14 mouse cellular contexts compared by ENCODE assay signal in the genomic region with DNA sequence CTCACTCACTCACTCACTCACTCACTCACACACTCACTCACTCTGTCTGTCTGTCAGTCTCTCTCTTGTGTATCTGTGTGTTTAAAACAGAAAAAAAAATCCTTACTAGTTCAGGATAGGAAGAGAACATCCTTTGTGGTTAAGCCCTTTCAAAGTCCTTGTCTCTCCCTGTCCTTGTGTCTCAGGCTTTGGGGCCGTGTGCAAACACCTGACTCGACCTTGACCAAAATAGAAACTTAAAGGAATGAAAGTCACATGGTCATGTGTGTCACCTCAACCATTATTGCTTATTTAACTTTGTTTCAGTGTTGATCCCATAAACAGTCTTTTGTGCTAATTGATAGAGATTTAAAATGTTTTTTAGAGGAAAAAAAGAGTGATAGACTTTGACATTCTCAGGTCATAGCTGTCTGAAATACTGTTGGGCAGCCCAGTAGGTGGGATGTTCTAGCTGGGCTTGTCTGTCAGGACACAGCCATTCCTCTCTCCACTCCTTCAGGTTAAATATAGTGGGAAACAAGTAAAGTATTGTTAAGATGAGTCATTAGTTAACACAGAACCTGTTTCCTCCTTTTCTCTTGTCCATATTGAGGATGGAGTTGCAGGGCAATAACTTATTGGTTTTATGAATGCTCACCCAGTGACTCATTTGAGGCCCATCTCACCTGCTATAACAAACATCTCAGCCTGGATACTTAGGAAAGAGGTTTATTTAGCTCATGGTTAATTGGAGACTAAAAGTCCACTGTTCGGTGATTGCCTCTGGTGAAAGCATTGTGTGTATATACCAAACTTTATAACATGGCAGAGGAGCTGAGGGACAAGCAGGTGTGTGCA. TPM values are rescaled to one million over a fixed set of nuclear protein-coding genes. Genes with fewer than 3 reads are reported as not detected.
DNase-seq lines count a peak whose midpoint lies in the region; ATAC-seq and TF ChIP-seq lines count a peak whose summit lies in the region.
"Had no signal": no experiment of that assay in that cellular context is flagged by ENCODE, and none has a peak within 500 bp of the region (broad histone marks: within the 10 kb centered on the region; RNA-seq: fewer than 3 reads in every experiment).

No protein-coding gene starts in this region.

- intact Hi-C loops in heart, postnatal 10 days (cut with DNase I) = no loop called here

- no peak for ATAC-seq in stomach, embryonic 16.5 days (ENCODE audit: insufficient read depth, low FRiP score)
- ATAC-seq in stomach, postnatal 0 days (ENCODE audit: low FRiP score, low TSS enrichment) = no peak
- ATAC-seq in monocyte, adult 5-6 weeks (replicated peaks; ENCODE audit: insufficient number of reproducible peaks, low FRiP score, low TSS enrichment, poor library complexity, severe bottlenecking) = no peak
- ATAC-seq: hindbrain, embryonic 16.5 days; liver, embryonic 12.5 days; lung, postnatal 0 days had no signal

- H3K27me3 ChIP-seq in heart, embryonic 10.5 days (ENCODE audit: insufficient read depth, poor library complexity, severe bottlenecking) = no peaks in the 10 kb centered on the region
- no peaks in the 10 kb centered on the region for H3K27me3 ChIP-seq in stomach, embryonic 16.5 days (ENCODE audit: control insufficient read depth, insufficient read depth, low read length)
- no peaks in the 10 kb centered on the region for H3K27me3 ChIP-seq in stomach, postnatal 0 days (ENCODE audit: control insufficient read depth, insufficient read depth, low read length)
- H3K27me3 ChIP-seq: embryonic facial prominence, embryonic 13.5 days; liver, embryonic 12.5 days had no signal

- peak overlapping the region; percentile 30; the same call in 1 of the 2 replicates for H3K27ac ChIP-seq in heart, embryonic 10.5 days
- H3K27ac ChIP-seq in stomach, embryonic 16.5 days (ENCODE audit: low read length) = peak overlapping the region; percentile 18; the same call in 1 of the 2 replicates
- H3K27ac ChIP-seq in stomach, postnatal 0 days (replicated peaks) = no peak overlapping the region
- H3K27ac ChIP-seq: embryonic facial prominence, embryonic 13.5 days; liver, embryonic 12.5 days had no signal

- no peak for DNase-seq in heart, embryonic 10.5 days (ENCODE audit: low spot score)
- DNase-seq in heart, postnatal 4 days = no peak
- no peak for DNase-seq in stomach, postnatal 0 days (ENCODE audit: low spot score)
- DNase-seq in heart, postnatal 10 days = peak; percentile 32 to 33
- DNase-seq in layer of hippocampus, postnatal 10 days (ENCODE audit: low spot score in 2 of 2) = no peak
- DNase-seq: adrenal gland, postnatal 10 days; cerebellum, adult 11 months; thymus, adult 18-20 months had no signal

- no peak for TF ChIP-seq CTCF in stomach, postnatal 0 days (IDR thresholded peaks at IDR 0.05; ENCODE audit: low read depth)

- no peak for TF ChIP-seq EP300 in stomach, postnatal 0 days (optimal IDR thresholded peaks at IDR 0.05)

- H3K9me3 ChIP-seq in heart, embryonic 10.5 days = no peaks in the 10 kb centered on the region
- H3K9me3 ChIP-seq in stomach, embryonic 16.5 days (replicated peaks; ENCODE audit: control insufficient read depth, low read length) = no peaks in the 10 kb centered on the region
- no peaks in the 10 kb centered on the region for H3K9me3 ChIP-seq in stomach, postnatal 0 days (ENCODE audit: control insufficient read depth, low read length)
- H3K9me3 ChIP-seq: embryonic facial prominence, embryonic 13.5 days; liver, embryonic 12.5 days had no signal

- H3K36me3 ChIP-seq in heart, embryonic 10.5 days = peaks cover 33% of the 10 kb centered on the region
- H3K36me3 ChIP-seq in stomach, embryonic 16.5 days (ENCODE audit: control insufficient read depth, insufficient read depth, low read length) = peaks cover 8% of the 10 kb centered on the region
- H3K36me3 ChIP-seq in stomach, postnatal 0 days (ENCODE audit: control insufficient read depth, insufficient read depth, low read length) = 0 out of 2 replicates have a peak, but pooled peaks cover 5% of the 10 kb centered on the region

- no peak overlapping the region for H3K4me2 ChIP-seq in stomach, embryonic 16.5 days (ENCODE audit: low read depth, low read length)
- H3K4me2 ChIP-seq in stomach, postnatal 0 days (replicated peaks; ENCODE audit: low read depth) = no peak overlapping the region
- H3K4me2 ChIP-seq: embryonic facial prominence, embryonic 13.5 days; liver, embryonic 12.5 days had no signal

- peaks cover 26% of the 10 kb centered on the region for H3K4me1 ChIP-seq in heart, embryonic 10.5 days
- no peaks in the 10 kb centered on the region; the same call in 1 of the 2 replicates for H3K4me1 ChIP-seq in stomach, embryonic 16.5 days (ENCODE audit: control insufficient read depth, insufficient read depth, low read length)
- H3K4me1 ChIP-seq in stomach, postnatal 0 days (replicated peaks; ENCODE audit: control insufficient read depth, insufficient read depth) = no peaks in the 10 kb centered on the region
- H3K4me1 ChIP-seq: liver, embryonic 12.5 days had no signal

- H3K4me3 ChIP-seq in heart, embryonic 10.5 days = no peak overlapping the region
- no peak overlapping the region for H3K4me3 ChIP-seq in stomach, embryonic 16.5 days (replicated peaks; ENCODE audit: low read length)
- no peak overlapping the region for H3K4me3 ChIP-seq in stomach, postnatal 0 days (ENCODE audit: low read depth, low read length)
- H3K4me3 ChIP-seq: embryonic facial prominence, embryonic 13.5 days; liver, embryonic 12.5 days had no signal

- no peak overlapping the region for H3K9ac ChIP-seq in stomach, embryonic 16.5 days (ENCODE audit: low read length)
- no peak overlapping the region for H3K9ac ChIP-seq in stomach, postnatal 0 days (ENCODE audit: low read length)
- H3K9ac ChIP-seq: embryonic facial prominence, embryonic 13.5 days; liver, embryonic 12.5 days had no signal

- WGBS in heart, embryonic 10.5 days = 57% methylated on average over 3 of the region's 3 CpGs
- 67% methylated on average over 3 of the region's 3 CpGs for WGBS in stomach, embryonic 16.5 days
- WGBS in stomach, postnatal 0 days = 69% methylated on average over 3 of the region's 3 CpGs

RNA-seq across cellular contexts. Expression of a gene that starts 7.2 kb away (rescaled TPM):
- polyA plus RNA-seq in heart, embryonic 10.5 days (2016; fragmentation: Nextera tagmentation; extraction: Ambion mirVana) = 159 and 217 TPM in 2 replicates
- total RNA-seq in heart, postnatal 4 days (2021) = 100 to 1,000 TPM; 230 to 249 TPM
- 232 and 251 TPM in 2 replicates for polyA plus RNA-seq in stomach, embryonic 16.5 days (2015; fragmentation: Nextera tagmentation; extraction: Ambion mirVana)
- 128 and 131 TPM in 2 replicates for polyA plus RNA-seq in stomach, postnatal 0 days (2015; fragmentation: Nextera tagmentation; extraction: Ambion mirVana)
- 100 to 1,000 TPM; 229 to 262 TPM for total RNA-seq in heart, postnatal 10 days (2021)
- total RNA-seq in layer of hippocampus, postnatal 10 days (2021) = 100 to 1,000 TPM; 498 to 543 TPM
- total RNA-seq in monocyte, adult 5-6 weeks (2017) = 56.3 to 89.6 TPM (median 68.8 TPM) in 3 replicates

RNA-seq across cellular contexts. Expression of a gene that starts 37.8 kb away (rescaled TPM):
- polyA plus RNA-seq in heart, embryonic 10.5 days (2016; fragmentation: Nextera tagmentation; extraction: Ambion mirVana) = 32.4 and 39.0 TPM in 2 replicates
- total RNA-seq in heart, postnatal 4 days (2021) = 10 to 100 TPM; 20.9 to 21.5 TPM
- polyA plus RNA-seq in stomach, embryonic 16.5 days (2015; fragmentation: Nextera tagmentation; extraction: Ambion mirVana) = 38.7 and 39.3 TPM in 2 replicates
- polyA plus RNA-seq in stomach, postnatal 0 days (2015; fragmentation: Nextera tagmentation; extraction: Ambion mirVana) = 10.9 and 11.5 TPM in 2 replicates
- total RNA-seq in heart, postnatal 10 days (2021) = 10 to 100 TPM; 24.7 to 25.4 TPM
- total RNA-seq in layer of hippocampus, postnatal 10 days (2021) = 10 to 100 TPM; 41.9 to 43.4 TPM
- 26.6 to 35.5 TPM (median 28.0 TPM) in 3 replicates for total RNA-seq in monocyte, adult 5-6 weeks (2017)

RNA-seq across cellular contexts. Expression of a gene that starts 54.0 kb away (rescaled TPM):
- 8.8 and 10.0 TPM in 2 replicates for polyA plus RNA-seq in heart, embryonic 10.5 days (2016; fragmentation: Nextera tagmentation; extraction: Ambion mirVana)
- 10 to 100 TPM; 11.2 to 12.2 TPM for total RNA-seq in heart, postnatal 4 days (2021)
- 11.7 and 12.5 TPM in 2 replicates for polyA plus RNA-seq in stomach, embryonic 16.5 days (2015; fragmentation: Nextera tagmentation; extraction: Ambion mirVana)
- 17.3 and 19.0 TPM in 2 replicates for polyA plus RNA-seq in stomach, postnatal 0 days (2015; fragmentation: Nextera tagmentation; extraction: Ambion mirVana)
- 10 to 100 TPM; 10.4 to 13.3 TPM for total RNA-seq in heart, postnatal 10 days (2021)
- 10 to 100 TPM in 1 of 2 experiments, 1 to 10 TPM in 1; 8.0 to 10.6 TPM for total RNA-seq in layer of hippocampus, postnatal 10 days (2021)
- 56.9 to 70.4 TPM (median 70.4 TPM) in 3 replicates for total RNA-seq in monocyte, adult 5-6 weeks (2017)

Comparison
In these comparisons a context has a peak if more than half of its experiments do, and no peak if none do; other contexts are left out.
1. DNase-seq: peak in heart, postnatal 10 days (2 of 2); none in heart, embryonic 10.5 days (single experiment), heart, postnatal 4 days (single experiment), stomach, postnatal 0 days (single experiment) and layer of hippocampus, postnatal 10 days (0 of 2).